Mouse (Mus musculus) midbrain, embryonic 15.5 days (tissue): Measurements from ENCODE around the gene Atg16l1. TPM values are rescaled to one million over a fixed set of nuclear protein-coding genes. Genes with fewer than 3 reads are reported as not detected.
"Not testable (repeated sequence)": the region's sequence is repeated elsewhere in the genome, so short reads cannot be mapped to it uniquely, and the experiment has no call there.

Experiments
- ATAC-seq: fragments of 200-750 bp; cut with Nextera tagmentation; replicated peaks from 2 replicates; pipeline ENCODE4 v1.8.0; 2017; ENCODE audit warnings: moderate TSS enrichment
- H3K27ac ChIP-seq: fragments of 300-500 bp; sonication (generic); 2 replicates; pipeline ENCODE4 v1.5.1; 2015; ENCODE audit warnings: mild to moderate bottlenecking, inconsistent platforms
- H3K27me3 ChIP-seq: fragments of 300-500 bp; sonication (generic); replicated peaks from 2 replicates; pipeline ENCODE4 v1.6.1; 2015; ENCODE audit warnings: inconsistent platforms
- H3K36me3 ChIP-seq: fragments of 300-500 bp; sonication (generic); replicated peaks from 2 replicates; pipeline ENCODE4 v1.6.1; 2015; ENCODE audit warnings: inconsistent platforms
- H3K4me1 ChIP-seq: fragments of 300-500 bp; sonication (generic); 2 replicates; pipeline ENCODE4 v1.6.1; 2015; ENCODE audit warnings: inconsistent platforms
- H3K4me2 ChIP-seq: fragments of 300-500 bp; sonication (generic); 2 replicates; pipeline ENCODE4 v1.6.1; 2015; ENCODE audit warnings: inconsistent platforms, mild to moderate bottlenecking, moderate library complexity
- H3K4me3 ChIP-seq: fragments of 300-500 bp; sonication (generic); 2 replicates; pipeline ENCODE4 v1.5.1; 2015; ENCODE audit warnings: mild to moderate bottlenecking, inconsistent platforms
- H3K9ac ChIP-seq: fragments of 300-500 bp; sonication (generic); 2 replicates; pipeline ENCODE4 v1.6.1; 2015; ENCODE audit warnings: mild to moderate bottlenecking, inconsistent platforms
- H3K9me3 ChIP-seq: fragments of 300-500 bp; sonication (generic); 2 replicates; pipeline ENCODE4 v1.6.1; 2016; ENCODE audit warnings: inconsistent platforms
- WGBS: fragments of 180-500 bp; shearing (Covaris S2); methylation state at CpG from one replicate; pipeline ENCODE4 v1.1.7; 2015; ENCODE audit warnings: mixed read lengths; 5-methylcytosine and 5-hydroxymethylcytosine counted together
- polyA plus RNA-seq: library from polyadenylated mRNA; unstranded; fragments of >200 nt; fragmentation: Nextera tagmentation; extraction: Ambion mirVana; gene quantifications from 2 replicates; pipeline ENCODE4 v1.2.1, GENCODE M21; 2015

The Atg16l1 gene
- polyA plus RNA-seq, 1 experiment from 2014 or later, result 84.0 TPM

DNA sequence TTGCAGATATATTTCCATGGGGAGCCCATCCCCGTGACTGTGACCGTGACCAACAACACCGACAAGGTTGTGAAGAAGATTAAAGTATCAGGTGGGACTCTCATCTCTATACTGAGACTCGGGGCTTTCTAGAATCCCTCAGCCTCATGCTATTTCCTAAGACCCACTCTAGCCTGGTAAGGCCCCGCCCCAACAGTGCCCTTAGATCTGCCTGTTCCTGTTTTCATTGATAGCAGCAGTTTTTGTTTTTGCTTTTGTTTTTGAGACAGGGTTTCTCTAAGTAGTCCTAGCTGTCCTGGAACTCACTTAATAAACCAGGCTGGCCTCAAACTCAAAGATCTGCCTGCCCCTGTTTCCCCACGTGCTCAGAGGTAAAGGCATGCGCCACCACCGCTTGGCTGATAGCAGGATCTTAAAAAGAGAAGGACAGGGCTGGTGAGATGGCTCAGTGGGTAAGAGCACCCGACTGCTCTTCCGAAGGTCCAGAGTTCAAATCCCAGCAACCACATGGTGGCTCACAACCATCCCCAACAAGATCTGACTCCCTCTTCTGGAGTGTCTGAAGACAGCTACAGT is 68.8 kb downstream of the Atg16l1 start:
- Histone ChIP-seq H3K36me3 (no peaks in the 10 kb centered on the region), H3K9me3 (no peaks in the 10 kb centered on the region), H3K4me3 (no peak overlapping the region), H3K9ac (no peak overlapping the region), H3K27ac (no peak overlapping the region), H3K27me3 (no peaks in the 10 kb centered on the region), H3K4me2 (no peak overlapping the region), H3K4me1 (no peaks in the 10 kb centered on the region)
- ATAC-seq, result no peak
- 87% methylated on average over 10 of the region's 10 CpGs for WGBS

DNA sequence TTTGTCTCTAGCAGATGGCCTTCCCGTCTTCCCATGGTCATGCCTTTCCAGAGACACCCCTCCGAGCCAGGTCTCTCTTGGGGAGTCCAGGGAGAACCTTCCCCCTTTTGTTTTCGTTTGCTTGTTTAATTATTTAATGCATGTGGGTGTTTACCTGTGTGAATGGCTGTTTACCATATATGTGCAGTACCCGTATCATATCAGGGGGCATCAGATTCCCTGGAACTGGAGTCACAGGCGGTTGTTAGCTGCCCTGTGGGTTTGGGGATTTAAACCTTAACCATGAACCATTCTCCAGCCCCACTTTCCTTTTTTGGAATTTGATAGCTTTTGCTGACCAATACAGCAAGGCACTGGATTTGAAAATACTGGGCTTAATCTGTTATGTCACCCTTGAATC is 69.6 kb downstream of the Atg16l1 start:
- no peak overlapping the region for H3K27ac ChIP-seq
- no peaks in the 10 kb centered on the region for H3K4me1 ChIP-seq
- no peaks in the 10 kb centered on the region for H3K36me3 ChIP-seq
- no peak overlapping the region for H3K4me2 ChIP-seq
- 87% methylated on average over 5 of the region's 5 CpGs for WGBS
- H3K9me3 ChIP-seq, result no peaks in the 10 kb centered on the region
- no peak overlapping the region for H3K4me3 ChIP-seq
- H3K27me3 ChIP-seq, result no peaks in the 10 kb centered on the region
- no peak overlapping the region for H3K9ac ChIP-seq
- ATAC-seq, result no peak

DNA sequence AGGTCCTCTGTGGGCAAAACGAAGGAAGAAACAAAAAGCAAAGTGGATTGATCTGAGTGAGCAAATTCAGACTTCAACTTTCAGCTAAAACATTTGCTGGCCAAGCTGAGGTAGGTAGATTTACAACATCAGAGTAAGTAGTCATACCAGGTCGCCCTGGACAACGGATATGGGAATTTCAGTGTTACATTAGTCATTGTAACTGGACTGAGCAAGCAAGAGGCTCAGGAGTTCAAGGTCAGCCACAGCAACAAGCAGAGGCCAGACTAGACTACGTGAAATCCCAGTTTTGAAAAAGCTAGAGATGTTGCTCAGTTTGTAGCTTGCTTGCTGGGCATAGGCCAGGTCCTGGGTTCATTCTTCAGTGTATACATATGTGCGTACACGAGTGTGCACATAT is 70.3 kb downstream of the Atg16l1 start:
- ATAC-seq, result no peak
- WGBS, result 83% methylated on average over 6 of the region's 6 CpGs
- Histone ChIP-seq H3K27me3 (no peaks in the 10 kb centered on the region), H3K9me3 (no peaks in the 10 kb centered on the region), H3K4me3 (no peak overlapping the region), H3K4me2 (no peak overlapping the region), H3K4me1 (no peaks in the 10 kb centered on the region), H3K9ac (no peak overlapping the region), H3K27ac (no peak overlapping the region), H3K36me3 (no peaks in the 10 kb centered on the region)

DNA sequence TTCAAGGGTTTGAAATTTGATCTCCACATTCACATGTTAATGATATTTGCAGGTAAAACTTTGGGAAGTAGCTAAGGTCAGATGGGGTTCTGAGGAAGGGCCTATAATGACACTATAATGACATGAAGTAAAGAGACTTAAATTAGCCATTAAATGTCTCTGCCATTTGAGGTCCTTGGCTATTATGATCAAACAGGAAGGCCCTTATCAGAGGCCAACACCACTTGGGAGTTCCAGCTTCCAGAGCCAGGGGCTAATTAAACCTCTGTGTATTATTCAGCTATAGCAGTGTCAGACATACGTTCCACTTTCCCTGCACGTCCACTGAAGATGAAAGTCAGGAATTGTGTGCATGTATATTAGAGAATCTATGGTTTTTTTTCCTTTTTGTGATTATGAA is 70.8 kb downstream of the Atg16l1 start:
- no peak overlapping the region for H3K4me3 ChIP-seq
- no peaks in the 10 kb centered on the region for H3K4me1 ChIP-seq
- ATAC-seq, result no peak
- H3K27ac ChIP-seq, result no peak overlapping the region
- H3K27me3 ChIP-seq, result no peaks in the 10 kb centered on the region
- no peaks in the 10 kb centered on the region for H3K36me3 ChIP-seq
- H3K9ac ChIP-seq, result no peak overlapping the region
- no peaks in the 10 kb centered on the region for H3K9me3 ChIP-seq
- WGBS, result 49% methylated on average over 2 of the region's 2 CpGs
- H3K4me2 ChIP-seq, result no peak overlapping the region

DNA sequence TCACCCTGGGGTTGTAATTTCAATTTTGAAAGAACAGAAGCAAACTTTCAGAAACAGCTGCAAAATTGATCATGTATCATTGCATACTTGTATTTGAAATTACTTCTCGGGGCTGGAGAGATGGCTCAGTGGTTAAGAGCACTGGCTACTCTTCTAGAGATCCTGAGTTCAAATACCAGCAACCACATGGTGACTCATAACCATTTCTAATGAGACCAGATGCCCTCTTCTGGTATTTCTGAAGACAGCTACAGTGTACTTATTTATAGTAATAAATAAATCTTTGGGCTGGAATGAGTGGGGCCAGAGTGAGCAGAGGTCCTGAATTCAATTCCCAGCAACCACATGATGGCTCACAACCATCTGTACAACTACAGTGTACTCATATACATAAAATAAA is 71.8 kb downstream of the Atg16l1 start:
- 89% methylated on average over 1 of the region's 1 CpGs for WGBS
- not testable (repeated sequence) for H3K27ac ChIP-seq, H3K9ac ChIP-seq, H3K4me2 ChIP-seq, H3K36me3 ChIP-seq, H3K27me3 ChIP-seq, H3K4me3 ChIP-seq, H3K9me3 ChIP-seq, ATAC-seq, H3K4me1 ChIP-seq

DNA sequence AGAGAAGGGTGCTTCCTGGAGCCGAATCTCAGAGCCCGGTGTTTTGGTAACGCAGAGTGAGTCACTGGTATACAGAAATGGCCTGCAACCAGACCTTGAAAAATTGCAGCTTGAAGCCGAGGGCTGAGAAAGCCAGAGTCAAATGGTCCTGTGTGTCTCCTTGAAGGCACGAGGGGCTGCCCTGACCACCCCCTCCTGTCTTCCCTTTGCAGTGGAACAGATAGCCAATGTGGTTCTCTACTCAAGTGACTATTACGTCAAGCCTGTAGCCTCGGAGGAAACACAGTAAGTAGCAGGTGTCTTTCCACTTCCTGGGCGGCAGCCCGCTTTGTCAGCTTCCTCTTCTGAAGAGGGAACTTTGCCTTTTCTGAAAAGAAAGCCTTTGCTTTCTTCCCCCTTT is 72.5 kb downstream of the Atg16l1 start:
- Histone ChIP-seq H3K9ac (no peak overlapping the region), H3K4me1 (no peaks in the 10 kb centered on the region), H3K36me3 (no peaks in the 10 kb centered on the region), H3K4me2 (no peak overlapping the region), H3K9me3 (no peaks in the 10 kb centered on the region), H3K4me3 (no peak overlapping the region), H3K27me3 (no peaks in the 10 kb centered on the region), H3K27ac (no peak overlapping the region)
- ATAC-seq, result no peak
- WGBS, result 84% methylated on average over 9 of the region's 9 CpGs

DNA sequence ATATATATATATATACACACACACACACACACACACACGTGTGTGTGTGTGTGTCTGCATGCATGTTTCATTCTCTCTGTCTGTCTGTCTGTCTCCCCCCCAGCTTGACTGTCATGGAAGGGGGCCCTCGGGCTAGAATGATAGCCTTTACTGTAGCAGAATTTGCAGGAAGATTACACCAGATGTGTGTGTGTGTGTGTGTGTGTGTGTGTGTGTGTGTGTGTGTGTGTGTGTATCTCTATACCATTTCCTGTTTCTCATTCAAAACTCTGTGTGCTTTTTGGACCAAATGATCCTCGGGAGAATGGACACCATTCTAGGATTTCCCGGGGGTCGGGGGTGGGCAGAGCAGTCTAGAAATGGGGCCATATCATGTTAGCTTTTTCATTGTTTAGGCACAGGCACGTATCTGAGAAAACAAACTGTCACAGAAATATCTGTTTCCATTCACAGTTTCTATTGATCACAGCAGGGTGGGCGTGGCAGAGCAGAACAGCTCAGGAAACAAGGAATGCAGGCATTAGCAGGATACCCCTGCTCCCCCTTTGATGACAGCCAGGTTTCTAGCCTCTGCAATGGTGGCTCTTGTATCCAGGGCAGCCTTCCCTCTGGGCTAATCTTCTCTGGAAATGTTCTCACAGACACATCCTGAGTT is 73.4 kb downstream of the Atg16l1 start:
- no peaks in the 10 kb centered on the region for H3K9me3 ChIP-seq
- ATAC-seq, result no peak
- H3K27ac ChIP-seq, result no peak overlapping the region
- H3K4me3 ChIP-seq, result no peak overlapping the region
- no peaks in the 10 kb centered on the region for H3K36me3 ChIP-seq
- no peak overlapping the region for H3K4me2 ChIP-seq
- no peak overlapping the region for H3K9ac ChIP-seq
- WGBS, result 32% methylated on average over 7 of the region's 7 CpGs
- no peaks in the 10 kb centered on the region for H3K27me3 ChIP-seq
- no peaks in the 10 kb centered on the region for H3K4me1 ChIP-seq

DNA sequence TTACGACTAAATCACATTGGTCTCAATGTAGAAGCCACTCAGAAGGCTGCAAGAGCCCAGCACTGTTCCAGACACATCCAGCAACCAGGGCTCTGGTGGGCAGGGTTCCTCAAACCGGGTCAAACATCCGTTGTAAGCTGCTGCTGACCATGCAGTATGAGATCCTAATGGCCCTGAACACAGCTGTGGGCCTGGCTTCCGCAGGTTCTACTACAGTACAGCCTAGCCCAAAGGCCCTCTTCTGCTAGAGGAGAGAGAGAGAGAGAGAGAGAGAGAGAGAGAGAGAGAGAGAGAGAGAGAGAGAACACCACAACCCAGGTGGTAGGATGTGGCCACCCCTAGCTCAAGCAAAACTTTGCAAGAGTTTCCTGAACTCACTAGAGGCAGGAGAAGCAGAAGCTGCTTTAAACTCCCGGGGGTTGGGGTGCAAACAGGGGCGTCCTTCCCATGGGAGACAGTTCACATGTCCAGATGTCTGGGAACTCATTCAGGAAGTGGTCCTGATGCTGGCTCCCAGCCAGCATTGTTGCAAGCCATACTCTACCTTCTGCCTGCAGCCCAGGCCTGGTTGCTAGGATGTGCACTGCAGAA is 74.0 kb downstream of the Atg16l1 start:
- no peaks in the 10 kb centered on the region for H3K4me1 ChIP-seq
- H3K4me2 ChIP-seq, result no peak overlapping the region
- no peak overlapping the region for H3K27ac ChIP-seq
- no peaks in the 10 kb centered on the region for H3K27me3 ChIP-seq
- H3K4me3 ChIP-seq, result no peak overlapping the region
- no peaks in the 10 kb centered on the region for H3K9me3 ChIP-seq
- no peak overlapping the region for H3K9ac ChIP-seq
- H3K36me3 ChIP-seq, result no peaks in the 10 kb centered on the region
- no peak for ATAC-seq
- 63% methylated on average over 6 of the region's 6 CpGs for WGBS

DNA sequence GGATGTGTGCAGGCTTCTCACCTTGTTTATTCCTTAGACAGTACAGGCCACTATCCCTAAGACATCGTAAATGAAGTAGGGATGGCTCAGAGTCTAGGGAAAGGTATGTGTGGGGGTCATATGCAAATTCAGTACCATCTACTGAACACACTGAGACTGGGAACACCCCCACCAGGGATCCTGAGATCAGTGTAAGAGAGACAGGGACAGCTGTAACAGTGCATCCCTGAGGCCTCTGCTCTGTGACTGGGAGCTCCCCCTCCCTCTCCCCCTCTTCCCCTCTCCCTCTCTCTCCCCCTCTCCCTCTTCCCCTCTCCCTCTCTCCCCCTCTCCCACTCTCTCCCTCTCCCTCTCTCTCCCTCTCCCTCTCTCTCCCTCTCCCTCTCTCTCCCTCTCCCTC is 80.8 kb downstream of the Atg16l1 start:
- Histone ChIP-seq H3K27me3 (no peaks in the 10 kb centered on the region), H3K4me3 (no peak overlapping the region), H3K4me1 (no peaks in the 10 kb centered on the region), H3K36me3 (no peaks in the 10 kb centered on the region), H3K9me3 (no peaks in the 10 kb centered on the region), H3K9ac (no peak overlapping the region), H3K27ac (no peak overlapping the region), H3K4me2 (no peak overlapping the region)
- WGBS, result 68% methylated on average over 1 of the region's 1 CpGs
- ATAC-seq, result no peak

DNA sequence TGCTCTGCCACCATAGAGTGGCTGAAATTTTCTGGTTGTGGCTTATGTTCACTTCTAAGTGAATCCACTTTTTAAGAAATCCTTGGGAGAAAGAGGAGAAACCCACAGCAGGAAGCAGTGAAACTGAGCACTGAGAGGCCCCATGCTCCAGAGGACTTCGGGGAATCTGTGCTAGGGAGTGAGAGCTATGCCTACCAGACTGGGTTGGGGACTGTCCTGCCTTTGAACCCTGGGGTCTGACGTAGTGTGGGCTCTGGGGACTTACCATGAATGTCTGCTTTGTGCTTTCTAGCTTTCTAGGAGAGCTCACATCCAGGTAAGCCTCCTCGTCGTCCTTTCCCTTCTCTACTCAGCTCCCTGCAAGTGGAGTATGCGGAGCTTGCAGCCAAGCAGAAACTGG is 81.3 kb downstream of the Atg16l1 start:
- WGBS, result 40% methylated on average over 5 of the region's 5 CpGs
- H3K4me3 ChIP-seq, result no peak overlapping the region
- no peak overlapping the region for H3K9ac ChIP-seq
- H3K36me3 ChIP-seq, result no peaks in the 10 kb centered on the region
- no peak overlapping the region for H3K27ac ChIP-seq
- H3K4me2 ChIP-seq, result no peak overlapping the region
- no peaks in the 10 kb centered on the region for H3K4me1 ChIP-seq
- no peaks in the 10 kb centered on the region for H3K27me3 ChIP-seq
- no peaks in the 10 kb centered on the region for H3K9me3 ChIP-seq
- no peak for ATAC-seq

DNA sequence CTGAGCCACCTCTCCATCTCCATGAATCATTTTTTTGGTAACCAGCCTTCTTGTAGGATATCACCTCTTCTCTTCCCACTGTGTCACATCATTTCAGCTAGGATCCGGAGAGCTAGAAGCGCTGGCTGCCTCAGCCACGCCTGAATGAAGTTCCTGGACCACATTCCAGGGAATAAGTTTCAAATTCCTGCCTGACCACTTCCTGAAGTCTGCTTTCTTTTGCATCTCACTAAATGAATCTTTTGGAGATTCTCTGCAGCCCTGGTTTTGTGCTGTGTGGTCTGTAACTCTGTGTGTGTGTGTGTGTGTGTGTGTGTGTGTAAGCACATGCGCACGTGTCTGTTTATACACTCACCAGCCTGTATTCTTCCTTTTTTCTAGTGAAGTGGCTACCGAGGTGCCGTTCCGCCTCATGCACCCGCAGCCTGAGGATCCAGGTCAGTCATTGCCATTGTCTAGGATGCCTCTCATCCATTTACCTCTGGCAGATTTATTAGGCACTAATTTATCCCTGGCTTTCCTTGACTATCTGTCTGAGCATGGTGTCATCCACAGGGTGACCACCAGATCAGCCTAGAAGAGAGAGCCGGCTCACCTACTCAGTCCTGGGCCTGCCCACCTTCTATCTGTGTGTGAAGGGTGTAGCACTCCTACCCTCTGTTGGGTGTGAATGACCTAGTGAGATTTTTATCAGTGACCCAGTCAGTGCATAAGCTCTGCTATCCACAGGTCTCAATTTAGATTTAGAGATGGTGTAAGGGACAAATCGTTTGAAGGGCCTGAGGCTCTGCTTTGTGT is 84.9 kb downstream of the Atg16l1 start:
- no peak overlapping the region for H3K27ac ChIP-seq
- no peaks in the 10 kb centered on the region for H3K9me3 ChIP-seq
- WGBS, result 86% methylated on average over 11 of the region's 11 CpGs
- no peak for ATAC-seq
- H3K4me2 ChIP-seq, result no peak overlapping the region
- H3K4me1 ChIP-seq, result no peaks in the 10 kb centered on the region
- no peaks in the 10 kb centered on the region for H3K27me3 ChIP-seq
- H3K36me3 ChIP-seq, result no peaks in the 10 kb centered on the region
- no peak overlapping the region for H3K4me3 ChIP-seq
- no peak overlapping the region for H3K9ac ChIP-seq
